Mouse (Mus musculus): ENCODE results near the gene Sept8.
A peak's percentile ranks its signal among the peaks of the same experiment; 100 is the strongest.

Gene Sept8

DNA sequence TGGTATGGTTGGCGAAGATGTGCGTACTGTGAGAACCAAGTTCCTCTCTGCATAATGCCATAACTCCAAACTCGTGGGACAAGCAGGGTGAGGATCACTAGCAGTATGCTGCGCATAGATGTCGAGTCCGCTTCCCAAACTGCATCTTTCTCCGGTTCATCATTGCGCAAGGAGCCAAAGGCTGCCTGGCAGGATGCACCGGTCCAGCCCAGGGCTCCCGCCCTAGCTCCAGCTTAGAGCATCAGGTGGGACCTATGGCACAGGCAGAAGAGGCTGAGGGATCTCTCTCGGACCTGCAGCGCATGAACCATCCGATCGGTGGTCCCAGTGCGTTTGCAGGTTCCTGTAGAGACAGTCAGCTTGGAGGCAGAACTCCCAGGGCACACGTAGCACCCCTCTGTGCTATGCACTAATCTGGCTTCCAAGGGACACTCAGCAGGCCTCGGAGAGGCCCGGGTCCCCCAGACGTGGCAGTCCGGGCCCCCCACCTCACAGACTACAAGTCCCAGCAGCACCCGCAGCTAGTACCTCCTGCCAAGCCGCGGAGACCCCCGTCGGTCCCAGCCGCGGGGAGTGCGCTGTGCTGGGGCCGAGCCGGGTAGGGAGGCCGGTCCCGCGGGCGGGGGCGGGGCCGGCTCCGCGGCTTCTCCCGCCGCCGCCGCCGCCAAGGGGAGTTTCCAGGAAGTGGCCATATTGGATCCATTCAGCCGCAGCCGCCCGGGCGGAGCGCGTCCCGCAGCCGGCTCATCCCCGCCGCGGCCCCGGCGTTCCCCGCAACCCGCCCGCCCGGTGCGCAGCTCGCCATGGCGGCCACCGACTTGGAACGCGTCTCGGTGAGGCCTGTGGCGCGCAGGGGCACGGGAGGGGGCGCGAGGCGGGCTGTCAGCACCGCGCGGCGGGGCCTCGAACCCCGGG lies at the start of gene Sept8:
TSS of gene Sept8 (plus strand) at position 51 of the 915 bp plus-strand sequence.
- DNase-seq (ENCODE audit: low spot score), result peak; percentile 69

DNA sequence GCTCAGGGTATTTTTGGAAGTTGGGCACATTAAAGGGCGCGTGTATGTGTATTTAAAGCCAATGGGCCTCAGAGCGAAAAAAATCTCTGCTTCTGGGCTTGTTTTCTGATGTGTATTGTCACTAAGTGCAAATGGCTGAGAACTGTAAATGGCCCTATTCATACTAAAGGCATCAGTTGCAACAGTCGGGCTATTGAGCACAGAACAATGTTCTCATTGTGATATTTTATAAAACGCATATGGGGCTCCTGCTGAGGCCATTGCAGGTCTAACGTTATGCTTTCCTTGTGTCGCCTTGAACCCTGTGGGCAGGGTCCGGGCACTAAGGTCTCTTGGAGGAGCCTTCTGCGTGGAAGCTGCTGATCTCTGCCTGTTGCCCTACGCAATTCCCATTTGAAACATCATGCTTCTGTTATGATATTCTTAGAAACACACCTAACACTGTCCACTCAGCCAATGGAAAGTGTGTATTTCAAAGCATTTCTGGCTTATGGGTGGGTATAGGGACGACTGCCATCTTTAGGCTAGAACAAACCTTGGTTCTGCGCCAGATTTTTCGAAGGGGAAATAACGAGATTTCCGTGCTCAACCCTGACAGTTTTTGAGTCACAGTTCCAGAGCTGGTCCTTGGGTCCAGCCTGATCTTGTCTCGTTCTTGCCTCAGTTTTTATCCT lies 49.6 kb upstream of the Sept8 start:
- no peak for DNase-seq (ENCODE audit: low spot score)

DNA sequence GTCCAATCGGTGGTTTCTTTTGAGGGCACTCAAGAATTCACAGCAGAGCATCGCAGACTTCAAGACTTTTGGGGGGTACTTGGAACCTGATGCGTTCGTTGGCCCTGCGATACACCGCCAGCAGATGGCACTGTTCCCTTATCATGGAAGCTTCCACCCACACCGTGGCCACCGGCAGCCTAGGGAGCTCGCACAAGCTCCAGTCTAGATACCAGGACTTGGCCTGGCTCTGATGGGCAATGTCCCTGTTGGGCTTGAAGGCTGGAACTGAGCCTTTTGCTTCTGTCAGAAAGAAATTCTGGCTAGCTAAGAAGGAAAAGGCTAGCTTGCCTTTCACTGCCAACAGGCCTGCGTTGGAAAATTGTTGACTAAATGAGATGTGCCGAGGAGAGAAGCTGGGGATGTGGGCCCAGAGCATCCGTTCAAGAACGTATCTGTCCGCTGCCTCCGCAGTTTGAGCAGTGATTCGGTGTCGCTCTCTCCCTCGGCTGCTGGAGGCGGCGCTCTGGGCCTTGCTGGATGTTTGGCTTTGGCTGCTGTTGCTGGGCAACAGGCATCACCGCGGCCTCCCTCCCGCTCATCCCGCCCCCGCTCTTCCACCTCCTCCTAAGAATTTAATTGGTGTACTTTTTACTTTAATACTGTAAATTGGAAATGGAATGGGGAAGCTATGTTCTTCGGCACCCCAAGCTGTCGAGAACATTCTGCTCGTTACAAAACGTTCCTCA lies 48.9 kb upstream of the Sept8 start, which contains the start of gene Gm9837:
TSS of gene Gm9837 (minus strand) at position 512 of the 728 bp plus-strand sequence.
- peak; percentile 97 for DNase-seq (ENCODE audit: low spot score)

DNA sequence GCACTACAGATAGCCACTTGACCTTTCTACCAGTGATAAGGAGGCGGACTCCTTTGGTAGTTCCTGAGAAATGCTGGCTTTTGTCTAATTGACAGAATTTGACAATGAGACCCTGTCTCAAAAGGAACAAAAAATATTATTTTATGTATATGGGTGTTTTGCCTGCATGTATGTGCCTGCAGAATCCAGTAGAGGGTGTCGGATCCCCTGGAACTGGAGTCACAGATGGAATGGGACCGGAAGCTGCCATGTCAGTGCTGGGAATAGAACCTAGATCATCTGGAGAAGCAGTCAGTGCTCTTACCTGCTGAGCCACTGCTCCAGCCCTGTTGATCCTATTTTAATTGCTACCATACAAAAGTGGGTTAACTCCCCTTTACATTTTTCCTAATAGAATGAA lies 46.3 kb upstream of the Sept8 start:
- no peak for DNase-seq (ENCODE audit: low spot score)

DNA sequence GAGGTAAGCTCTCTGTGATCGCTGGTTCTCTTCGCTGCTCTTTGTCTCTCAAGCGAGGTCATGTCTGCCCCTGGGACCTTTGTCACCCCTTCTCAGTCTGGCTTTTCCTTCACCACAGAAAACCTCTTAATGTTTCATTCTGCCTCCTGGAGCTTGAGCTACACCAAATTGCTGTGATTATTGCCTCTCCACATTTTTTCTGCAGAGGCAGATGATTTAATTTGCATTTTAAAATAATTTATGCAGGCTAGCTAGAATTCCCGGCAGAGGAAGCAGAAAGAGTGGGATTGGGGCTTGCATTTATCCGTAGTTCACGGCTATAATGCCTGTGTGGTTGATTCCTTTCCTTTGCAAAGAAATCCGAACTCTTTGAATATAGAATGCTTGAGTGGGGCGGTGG lies 43.4 kb upstream of the Sept8 start:
- no peak for DNase-seq (ENCODE audit: low spot score)

DNA sequence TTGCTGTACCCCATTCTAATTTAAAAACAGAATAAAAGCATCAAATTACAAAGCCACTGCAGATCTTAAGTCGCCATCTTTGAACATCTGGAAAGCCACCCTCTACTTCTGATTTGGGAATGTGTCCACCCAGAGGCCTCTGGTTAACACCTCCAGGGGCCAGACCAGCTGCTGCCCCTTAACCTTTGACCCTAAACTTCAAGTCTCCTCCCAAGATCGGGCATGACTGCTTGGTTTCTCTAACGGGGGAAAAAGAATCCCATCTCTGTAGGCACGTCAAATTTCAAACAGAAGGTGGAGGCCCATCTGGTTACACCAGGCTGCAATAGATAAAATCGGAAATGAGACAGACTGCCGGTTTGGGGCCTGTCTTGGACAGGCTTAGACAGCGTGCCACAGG lies 41.2 kb upstream of the Sept8 start:
- DNase-seq (ENCODE audit: low spot score), result peak; percentile 53

DNA sequence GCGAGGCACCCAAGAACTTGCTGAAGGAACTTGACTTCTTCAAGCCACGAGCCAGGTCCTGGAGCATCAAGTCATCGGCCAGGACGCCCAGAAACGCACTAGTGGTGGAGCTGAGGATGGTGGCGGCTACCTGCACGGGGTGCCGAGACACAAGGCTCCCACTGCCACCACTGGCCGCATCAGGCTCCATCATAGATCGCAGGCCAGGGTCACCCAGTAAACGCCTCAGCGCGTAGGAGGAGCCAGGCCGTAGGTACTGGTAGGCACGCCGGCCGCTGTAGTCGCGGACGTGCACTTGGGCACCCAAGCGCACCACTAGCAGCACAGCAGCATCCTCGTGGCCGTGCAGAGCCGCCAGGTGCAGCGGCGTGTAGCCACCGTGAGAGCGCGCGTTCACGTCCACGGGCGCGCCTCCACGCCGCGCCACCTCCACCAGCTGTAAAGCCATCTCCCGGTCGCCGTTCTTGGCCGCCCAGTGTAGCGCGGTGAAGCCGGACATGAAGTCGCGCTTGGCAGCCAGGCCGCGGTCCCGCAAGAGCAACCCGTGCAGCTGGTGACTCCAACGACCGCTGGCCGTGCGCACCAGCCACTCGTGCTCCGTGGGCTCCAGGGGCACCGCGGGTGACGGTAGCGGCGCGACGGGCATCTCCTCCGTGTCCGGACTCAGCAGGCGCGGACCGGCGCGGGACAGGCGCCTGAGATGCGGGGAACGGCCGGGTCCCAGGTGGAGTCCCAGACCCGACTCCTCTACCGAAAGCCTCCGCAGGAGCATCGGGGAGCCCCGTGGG lies 40.5 kb upstream of the Sept8 start:
- DNase-seq (ENCODE audit: low spot score), result no peak

DNA sequence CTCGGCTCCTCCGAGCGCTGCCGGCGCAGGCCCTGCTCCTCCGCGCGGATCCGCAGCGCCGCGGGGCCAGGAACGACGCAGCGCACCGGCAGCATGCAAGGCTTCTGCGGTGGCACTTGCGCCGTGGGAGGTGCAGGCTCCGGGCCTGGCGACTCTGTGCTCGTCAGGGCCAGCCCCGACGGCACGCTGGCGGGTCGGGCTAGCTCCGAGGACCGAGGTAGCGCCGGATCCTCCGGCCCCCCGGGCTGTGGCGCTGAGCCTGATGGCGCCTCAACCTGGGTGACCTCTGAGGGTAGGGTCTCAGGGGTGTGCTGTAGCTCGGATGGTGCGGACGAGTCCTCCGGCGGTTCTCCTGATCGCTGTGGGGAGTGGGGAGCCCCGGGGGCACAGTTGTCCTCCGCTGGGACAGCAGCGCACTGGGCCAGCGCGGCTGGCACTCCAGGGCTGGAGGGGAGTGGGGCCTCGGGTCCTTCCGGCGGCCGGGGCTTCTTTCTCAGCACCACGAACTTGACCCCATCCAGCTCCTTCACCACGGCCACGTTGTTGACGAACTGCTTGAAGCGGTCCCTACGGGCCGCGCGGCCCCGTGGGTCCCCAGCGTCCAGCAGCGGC lies 39.8 kb upstream of the Sept8 start:
- no peak for DNase-seq (ENCODE audit: low spot score)

DNA sequence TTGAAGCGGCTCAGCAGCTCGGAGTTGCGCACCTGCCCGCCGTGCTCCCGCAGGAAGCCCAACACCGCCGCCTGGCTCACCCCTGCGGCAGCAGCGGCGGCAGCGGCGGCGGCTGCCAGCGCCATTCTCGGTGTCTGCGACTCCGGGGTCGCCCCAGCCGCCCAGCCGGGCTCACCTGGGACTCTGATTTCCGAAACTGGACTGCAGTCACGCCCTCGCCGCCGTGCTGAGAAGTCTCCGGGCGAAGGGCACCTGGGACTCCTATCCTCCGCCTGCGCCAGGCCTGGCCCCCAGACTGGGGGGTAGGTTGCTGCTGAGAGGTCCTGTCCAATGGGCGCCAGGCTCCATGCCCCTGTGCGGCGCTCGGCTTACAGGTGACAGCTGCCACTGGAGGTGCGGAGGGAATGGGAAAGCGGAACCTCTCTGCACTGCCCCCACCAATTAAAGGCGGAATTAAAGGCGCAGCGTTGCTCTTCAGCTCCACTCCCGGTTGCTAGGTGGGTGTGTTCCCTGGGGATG lies 39.2 kb upstream of the Sept8 start, which contains the start of the genes Gm9945 and Sowaha:
TSS of gene Gm9945 (plus strand) at position 384 of the 519 bp plus-strand sequence.
TSS of gene Sowaha (minus strand) at position 492 of the 519 bp plus-strand sequence.
- DNase-seq (ENCODE audit: low spot score), result no peak

DNA sequence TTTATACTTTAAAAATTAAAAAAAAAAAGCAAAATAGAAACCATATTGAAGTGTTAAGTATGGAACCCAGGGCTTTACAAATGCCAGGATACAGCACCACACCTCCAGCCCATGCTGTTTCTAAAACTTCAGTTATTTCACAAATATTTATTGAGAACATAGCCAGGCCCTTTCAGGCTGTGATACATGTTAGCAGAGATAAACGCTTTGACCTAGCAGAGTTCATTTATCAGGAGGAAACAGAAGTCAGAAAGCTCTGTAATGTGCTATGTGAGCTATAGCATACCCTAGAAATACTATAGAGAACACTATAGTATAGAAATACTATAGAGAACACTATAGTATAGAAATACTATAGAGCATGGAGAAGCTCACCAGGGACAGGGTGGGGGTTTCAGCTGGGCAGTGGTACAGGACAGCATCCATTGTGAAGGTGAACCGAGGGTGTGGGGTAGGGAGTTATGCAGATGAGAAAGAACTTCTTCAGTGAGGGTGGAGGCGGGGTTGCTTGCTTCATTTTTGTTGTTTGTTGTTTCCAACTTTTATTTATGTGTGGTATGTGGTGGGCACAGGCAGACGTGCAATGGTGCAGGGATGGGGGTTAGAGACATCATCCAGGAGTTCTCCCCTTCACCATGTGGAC lies 37.8 kb upstream of the Sept8 start:
- no peak for DNase-seq (ENCODE audit: low spot score)

DNA sequence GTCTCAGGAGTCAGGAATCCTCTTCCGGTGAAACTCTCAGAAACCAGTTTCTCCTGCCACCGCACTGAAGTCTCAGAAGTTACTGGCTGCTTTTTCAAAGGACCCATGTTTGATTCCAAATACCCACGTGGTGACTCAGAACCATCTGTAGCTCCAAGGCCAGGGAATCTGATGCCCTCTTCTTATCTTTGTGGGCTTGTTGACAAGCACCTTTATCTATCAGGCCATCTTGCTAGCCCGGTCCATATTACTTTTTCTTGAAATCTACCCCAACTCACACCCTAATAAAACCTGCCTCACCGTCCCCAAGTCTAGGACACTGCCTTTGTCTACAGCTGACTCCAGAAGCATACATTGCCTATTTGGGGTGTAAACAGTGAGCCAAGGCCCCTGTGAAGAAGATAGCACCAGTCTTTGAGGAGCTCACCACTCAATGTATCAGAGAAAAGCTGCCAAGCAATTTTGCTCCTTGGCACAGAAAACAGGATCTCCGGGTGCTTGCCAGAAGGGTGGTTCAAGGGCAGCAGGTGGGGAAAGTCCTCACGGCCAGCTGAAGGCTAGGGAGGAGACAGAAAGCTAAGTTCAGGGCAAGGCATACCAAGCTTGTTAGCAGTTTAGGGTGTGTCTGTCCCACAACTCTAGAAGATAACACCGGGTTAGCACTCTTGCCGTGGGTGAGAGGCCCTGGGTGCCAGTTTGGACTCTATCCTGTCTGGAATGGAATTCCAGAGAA lies 35.7 kb upstream of the Sept8 start:
- no peak for DNase-seq (ENCODE audit: low spot score)

DNA sequence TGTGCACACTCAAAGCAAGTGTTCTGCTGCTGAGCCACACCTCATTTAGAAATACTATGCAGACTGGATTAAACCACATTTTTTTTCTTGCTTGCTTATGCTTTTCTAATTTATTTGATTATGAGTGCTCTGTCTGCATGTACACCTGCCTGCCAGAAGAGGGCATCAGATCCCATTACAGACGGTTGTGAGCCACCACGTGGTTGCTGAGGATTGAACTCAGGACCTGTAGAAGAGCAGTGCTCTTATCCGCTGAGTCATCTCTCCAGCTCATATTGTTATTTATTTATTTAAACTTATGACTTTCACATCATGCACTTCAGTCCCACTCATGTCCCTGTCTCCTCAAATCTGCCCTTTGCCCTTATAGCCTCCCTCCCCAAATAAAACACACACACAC lies 33.3 kb upstream of the Sept8 start:
- DNase-seq (ENCODE audit: low spot score), result no peak

DNA sequence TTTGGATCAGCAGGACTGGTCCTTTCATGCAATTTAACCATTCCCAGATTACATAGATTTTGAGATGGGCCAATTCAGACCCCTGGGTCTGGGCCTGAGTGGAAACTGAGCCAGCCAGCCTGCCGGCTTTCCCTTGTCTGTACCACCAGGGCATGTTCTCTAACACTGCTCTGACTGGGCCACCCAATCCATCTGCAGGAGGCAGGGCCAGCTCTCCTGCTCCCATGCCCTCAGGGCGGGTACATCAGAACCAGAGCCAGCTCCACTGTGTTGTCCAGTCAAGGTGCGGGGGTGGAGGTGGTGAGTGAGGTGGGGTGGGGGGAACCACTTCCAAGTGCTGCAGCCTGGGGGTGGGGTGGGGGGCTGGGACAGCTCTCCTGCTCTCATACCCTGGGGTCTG lies 32.7 kb upstream of the Sept8 start:
- DNase-seq (ENCODE audit: low spot score), result no peak

DNA sequence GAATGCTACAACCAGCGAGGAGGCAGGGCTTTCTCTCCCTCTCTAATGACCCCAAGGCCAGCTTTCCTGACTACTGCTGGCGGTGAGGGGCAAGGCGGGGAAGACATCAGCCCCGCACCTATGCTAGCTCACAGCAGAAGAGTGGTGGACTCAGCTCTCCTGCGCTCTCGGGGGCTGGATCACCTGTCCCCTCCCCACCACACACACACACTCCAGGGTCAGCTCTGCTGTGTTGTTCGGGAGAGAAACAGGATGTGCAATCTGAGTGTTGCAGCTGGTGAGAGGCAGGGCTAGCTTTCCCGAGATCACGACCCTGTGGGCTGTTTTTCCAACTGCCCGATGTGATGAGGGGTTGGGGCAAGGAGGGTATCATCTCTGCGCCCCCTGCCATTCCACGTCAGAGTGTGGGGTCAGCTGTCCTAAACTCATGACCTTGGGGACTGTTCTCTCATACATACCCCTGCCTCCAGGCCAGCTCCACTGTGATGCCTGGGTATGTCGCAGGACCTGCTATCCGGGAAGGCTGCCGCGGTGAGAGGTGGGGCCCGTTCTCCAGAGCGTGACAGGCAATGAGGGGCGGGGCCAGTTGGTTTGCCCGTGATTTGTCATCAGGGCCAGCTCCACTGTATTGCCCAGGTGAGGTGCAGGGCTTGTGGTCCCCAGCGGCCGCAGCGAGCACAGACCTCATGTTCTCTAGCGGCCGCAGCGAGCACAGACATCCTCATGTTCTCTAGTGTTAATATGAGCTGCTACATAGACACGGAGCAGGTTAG lies 32.0 kb upstream of the Sept8 start:
- DNase-seq (ENCODE audit: low spot score), result no peak

DNA sequence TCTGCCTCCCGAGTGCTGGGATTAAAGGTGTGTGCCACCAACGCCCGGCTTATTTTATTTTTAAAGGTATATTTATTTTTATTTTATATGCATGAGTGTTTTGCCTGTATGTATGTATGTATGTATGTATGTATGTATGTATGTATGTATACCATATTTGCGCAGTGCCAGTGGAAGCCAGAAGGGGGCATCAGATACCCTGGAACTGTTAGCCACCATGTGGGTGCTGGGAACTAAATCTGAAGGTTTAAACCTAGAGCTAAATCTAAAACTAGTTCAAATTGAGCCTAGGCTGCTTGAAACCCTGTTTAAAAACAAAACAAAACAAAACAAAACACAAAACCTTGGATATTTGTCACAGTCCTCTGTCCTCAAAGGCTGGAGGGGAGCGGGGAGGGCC lies 30.1 kb upstream of the Sept8 start:
- DNase-seq (ENCODE audit: low spot score), result no peak

DNA sequence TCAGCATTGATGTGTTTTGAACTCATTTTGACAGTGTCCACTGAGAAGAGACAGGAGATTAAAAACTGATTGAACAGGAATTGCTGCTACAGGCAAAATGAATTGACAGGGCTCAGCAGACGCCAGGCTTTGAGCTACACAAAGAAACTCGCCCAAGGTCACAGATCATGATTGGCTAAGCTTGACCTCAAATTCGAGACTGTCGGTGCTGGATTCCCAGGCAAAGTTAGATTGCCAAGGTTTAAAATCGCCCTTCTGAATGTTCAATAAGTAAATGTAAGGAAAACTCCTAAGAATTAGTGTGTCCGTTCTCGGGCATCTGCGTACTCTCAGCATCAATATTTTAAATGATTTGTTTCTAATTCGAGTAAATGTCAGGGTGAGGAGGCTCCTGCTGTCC lies 29.6 kb upstream of the Sept8 start:
- no peak for DNase-seq (ENCODE audit: low spot score)

DNA sequence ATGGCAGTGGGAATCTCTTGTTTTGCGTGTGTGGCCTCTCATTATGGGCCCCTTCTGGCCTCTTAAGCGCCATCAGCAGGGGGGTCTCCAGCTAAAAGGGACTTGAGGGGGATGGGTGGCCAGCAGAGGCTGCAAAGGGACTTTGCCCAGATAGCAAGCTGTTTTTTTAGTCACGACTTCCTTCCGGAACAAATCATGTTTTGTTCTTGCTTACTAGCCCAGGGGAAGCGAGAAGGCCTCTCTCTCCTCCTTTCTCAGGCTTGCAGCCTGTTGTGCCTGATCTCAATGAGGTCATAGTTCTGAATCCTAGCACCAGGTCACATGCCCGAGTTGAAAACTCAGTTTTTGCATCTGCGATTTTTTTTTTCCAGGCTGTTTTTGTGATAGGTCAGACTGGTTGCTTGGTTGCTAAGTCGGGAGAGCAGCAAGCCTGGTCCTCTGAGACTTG lies 27.1 kb upstream of the Sept8 start:
- DNase-seq (ENCODE audit: low spot score), result peak; percentile 80

DNA sequence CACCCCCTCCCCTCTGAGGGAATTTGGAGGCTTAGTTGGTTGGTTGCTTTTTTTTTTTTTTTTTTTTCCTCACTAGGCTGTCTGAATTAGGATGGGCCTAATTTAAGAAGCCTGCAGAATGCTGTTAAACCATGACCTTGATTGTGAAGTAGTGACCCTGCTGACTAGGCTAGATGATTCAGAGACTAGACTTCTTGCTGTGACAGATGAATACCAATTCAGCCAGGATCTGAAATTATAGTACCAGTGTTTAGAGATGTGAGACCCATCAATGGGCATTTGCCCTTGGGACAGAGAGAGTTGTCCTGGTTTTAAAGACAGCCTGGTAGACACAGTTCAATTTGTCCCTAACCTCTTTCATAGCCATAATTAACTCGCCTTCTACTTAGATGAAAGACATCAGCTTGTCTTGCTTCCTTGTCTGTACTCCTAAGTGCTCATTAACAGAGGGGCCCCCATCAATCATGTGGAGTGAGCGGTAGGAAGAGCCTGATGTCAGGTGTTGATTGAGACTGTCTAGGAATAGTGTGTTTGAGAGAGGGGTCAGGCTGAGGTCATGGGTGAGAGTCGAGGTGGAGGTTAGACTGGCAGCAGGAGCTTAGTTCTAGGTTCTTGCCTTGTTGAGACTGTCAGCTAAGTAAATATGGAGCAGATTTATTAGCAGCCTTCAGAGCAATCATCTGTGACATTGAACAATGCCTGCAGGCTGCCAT lies 25.7 kb upstream of the Sept8 start:
- peak; percentile 78 for DNase-seq (ENCODE audit: low spot score)
